Mouse (Mus musculus): ENCODE measurements around the gene Bcas3. TPM values are rescaled to one million over a fixed set of nuclear protein-coding genes. Genes with fewer than 3 reads are reported as not detected.

Bcas3 gene
- polyA plus RNA-seq, 1 experiment from 2014 or later: 24.8 TPM

DNA sequence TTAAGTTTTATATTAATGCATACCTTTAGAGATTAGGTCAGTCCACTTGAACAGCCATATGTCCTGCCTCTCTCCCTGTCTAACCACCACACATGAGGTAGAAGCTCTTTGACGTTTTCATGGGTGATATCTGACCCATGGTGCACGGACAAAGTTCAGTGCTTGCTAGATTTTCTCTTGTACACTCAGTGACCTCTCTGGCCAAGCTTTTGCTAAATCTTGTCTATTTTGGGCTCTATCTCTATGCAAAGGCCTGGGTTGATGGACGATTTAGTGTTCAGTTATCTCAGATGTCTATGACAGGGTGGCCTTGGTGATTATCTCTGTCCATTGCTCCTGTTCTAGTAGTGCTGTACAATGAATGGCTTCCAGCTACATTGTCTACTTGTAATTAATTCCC is 260.6 kb downstream of the Bcas3 start:
- no peak overlapping the region for H3K4me2 ChIP-seq
- H3K9me3 ChIP-seq (ENCODE audit: control insufficient read depth, low read length): no peaks in the 10 kb centered on the region
- H3K27me3 ChIP-seq (replicated peaks; ENCODE audit: control insufficient read depth, insufficient read depth, low read length): no peaks in the 10 kb centered on the region
- ATAC-seq (replicated peaks; ENCODE audit: low FRiP score) (no peak), DNase-seq (ENCODE audit: low spot score) (no peak)
- H3K27ac ChIP-seq (ENCODE audit: low read depth, low read length): no peak overlapping the region
- no peak overlapping the region for H3K4me3 ChIP-seq (ENCODE audit: low read depth, low read length)
- no peaks in the 10 kb centered on the region for H3K4me1 ChIP-seq (replicated peaks; ENCODE audit: control insufficient read depth, insufficient read depth, low read length)
- H3K9ac ChIP-seq (ENCODE audit: low read depth, low read length): no peak overlapping the region
- no peaks in the 10 kb centered on the region for H3K36me3 ChIP-seq (ENCODE audit: control insufficient read depth, insufficient read depth, low read length)
- WGBS: 47% methylated on average over 3 of the region's 3 CpGs

DNA sequence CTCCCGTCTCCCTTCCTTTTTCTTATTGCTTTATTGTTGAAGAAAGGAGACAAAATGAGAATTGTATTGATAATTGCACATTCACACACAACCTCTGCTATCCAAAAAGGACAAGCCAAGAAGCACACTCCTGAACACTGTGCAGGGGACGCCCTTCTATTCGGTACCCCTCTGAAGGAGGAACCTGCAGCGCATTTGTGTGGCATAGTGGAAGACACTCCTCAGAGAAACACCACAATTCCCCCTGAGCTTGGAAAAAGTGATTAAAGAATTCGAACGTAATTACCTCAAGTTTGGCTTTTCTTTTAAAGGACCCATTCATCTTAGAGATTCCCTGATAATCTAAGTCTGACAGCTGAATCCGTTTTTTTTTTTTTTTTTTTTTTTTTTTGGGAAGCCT is 261.5 kb downstream of the Bcas3 start:
- no peaks in the 10 kb centered on the region for H3K9me3 ChIP-seq (ENCODE audit: control insufficient read depth, low read length)
- H3K4me3 ChIP-seq (ENCODE audit: low read depth, low read length): no peak overlapping the region
- WGBS: 66% methylated on average over 7 of the region's 7 CpGs
- ATAC-seq (replicated peaks; ENCODE audit: low FRiP score) (no peak), DNase-seq (ENCODE audit: low spot score) (no peak)
- no peaks in the 10 kb centered on the region for H3K4me1 ChIP-seq (replicated peaks; ENCODE audit: control insufficient read depth, insufficient read depth, low read length)
- H3K27me3 ChIP-seq (replicated peaks; ENCODE audit: control insufficient read depth, insufficient read depth, low read length): no peaks in the 10 kb centered on the region
- no peak overlapping the region for H3K9ac ChIP-seq (ENCODE audit: low read depth, low read length)
- H3K27ac ChIP-seq (ENCODE audit: low read depth, low read length): no peak overlapping the region
- no peaks in the 10 kb centered on the region for H3K36me3 ChIP-seq (ENCODE audit: control insufficient read depth, insufficient read depth, low read length)
- no peak overlapping the region for H3K4me2 ChIP-seq

DNA sequence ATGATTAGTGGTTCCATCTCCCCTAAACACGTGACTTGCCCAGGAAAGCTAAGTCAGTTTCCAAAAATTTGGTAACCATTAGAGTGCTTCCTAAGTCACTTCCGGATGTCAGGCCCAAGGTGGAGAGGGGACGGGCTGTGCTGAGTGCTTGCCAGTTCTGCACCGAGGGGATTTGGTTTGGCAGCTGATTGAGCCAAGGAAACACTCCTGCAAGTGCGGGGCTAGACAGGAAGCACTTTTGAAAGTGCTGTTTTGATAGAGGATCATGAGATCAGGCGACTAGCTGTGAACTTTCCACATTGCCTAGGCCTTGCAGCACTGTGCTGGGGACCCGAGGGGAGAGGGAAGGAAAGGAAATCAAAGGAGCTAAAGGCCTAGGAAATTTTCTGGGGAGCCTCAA is 262.5 kb downstream of the Bcas3 start:
- no peaks in the 10 kb centered on the region for H3K4me1 ChIP-seq (replicated peaks; ENCODE audit: control insufficient read depth, insufficient read depth, low read length)
- no peaks in the 10 kb centered on the region for H3K36me3 ChIP-seq (ENCODE audit: control insufficient read depth, insufficient read depth, low read length)
- no peak overlapping the region for H3K4me3 ChIP-seq (ENCODE audit: low read depth, low read length)
- no peak for DNase-seq (ENCODE audit: low spot score)
- H3K27ac ChIP-seq (ENCODE audit: low read depth, low read length): no peak overlapping the region
- H3K9me3 ChIP-seq (ENCODE audit: control insufficient read depth, low read length): no peaks in the 10 kb centered on the region
- H3K4me2 ChIP-seq: no peak overlapping the region
- ATAC-seq (replicated peaks; ENCODE audit: low FRiP score): no peak
- WGBS: 37% methylated on average over 7 of the region's 7 CpGs
- H3K9ac ChIP-seq (ENCODE audit: low read depth, low read length): no peak overlapping the region
- H3K27me3 ChIP-seq (replicated peaks; ENCODE audit: control insufficient read depth, insufficient read depth, low read length): no peaks in the 10 kb centered on the region

DNA sequence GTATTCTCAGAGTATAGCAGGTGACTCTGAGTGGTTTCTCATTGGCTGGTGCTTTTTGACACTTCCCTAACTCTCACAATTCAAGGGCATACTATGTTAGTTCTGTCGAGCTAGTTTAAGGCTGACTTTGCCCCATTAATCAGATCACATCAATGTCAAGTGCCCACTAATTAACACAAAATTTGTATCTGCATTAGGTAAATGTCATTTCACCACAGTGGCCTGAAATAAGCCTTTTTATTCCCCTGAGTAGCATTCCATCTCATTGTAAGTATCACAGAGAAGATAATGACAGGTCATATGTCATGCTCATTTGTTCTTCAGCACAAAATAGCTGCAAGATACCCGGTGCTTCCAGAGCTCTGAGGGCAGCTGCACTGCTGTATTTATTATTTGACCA is 268.5 kb downstream of the Bcas3 start:
- no peak overlapping the region for H3K9ac ChIP-seq (ENCODE audit: low read depth, low read length)
- no peak overlapping the region for H3K4me3 ChIP-seq (ENCODE audit: low read depth, low read length)
- H3K4me2 ChIP-seq: no peak overlapping the region
- DNase-seq (ENCODE audit: low spot score) (no peak), ATAC-seq (replicated peaks; ENCODE audit: low FRiP score) (no peak)
- H3K27ac ChIP-seq (ENCODE audit: low read depth, low read length): no peak overlapping the region
- H3K4me1 ChIP-seq (replicated peaks; ENCODE audit: control insufficient read depth, insufficient read depth, low read length): no peaks in the 10 kb centered on the region
- no peaks in the 10 kb centered on the region for H3K27me3 ChIP-seq (replicated peaks; ENCODE audit: control insufficient read depth, insufficient read depth, low read length)
- no peaks in the 10 kb centered on the region for H3K9me3 ChIP-seq (ENCODE audit: control insufficient read depth, low read length)
- 44% methylated on average over 2 of the region's 2 CpGs for WGBS
- H3K36me3 ChIP-seq (ENCODE audit: control insufficient read depth, insufficient read depth, low read length): no peaks in the 10 kb centered on the region

DNA sequence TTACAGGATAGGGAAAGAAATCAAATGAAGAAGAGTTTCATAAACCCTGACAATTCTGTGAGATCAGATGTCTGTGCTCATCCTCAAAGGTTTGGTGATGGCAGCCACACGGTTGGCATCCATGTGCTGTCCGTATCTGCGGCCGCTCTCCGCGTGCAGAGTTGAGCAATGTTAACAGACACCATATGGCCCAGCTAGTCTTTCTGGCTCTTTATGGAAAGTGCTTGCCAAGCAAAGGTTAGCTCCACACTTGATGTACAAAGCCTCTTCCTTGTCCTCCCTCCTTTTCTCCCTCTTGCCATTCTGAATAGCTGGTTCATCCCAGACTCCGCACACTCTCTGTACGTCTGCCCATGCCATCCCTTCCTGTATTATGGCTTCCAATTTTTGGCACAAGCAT is 269.0 kb downstream of the Bcas3 start:
- H3K9me3 ChIP-seq (ENCODE audit: control insufficient read depth, low read length): no peaks in the 10 kb centered on the region
- 84% methylated on average over 8 of the region's 8 CpGs for WGBS
- no peak for ATAC-seq (replicated peaks; ENCODE audit: low FRiP score)

DNA sequence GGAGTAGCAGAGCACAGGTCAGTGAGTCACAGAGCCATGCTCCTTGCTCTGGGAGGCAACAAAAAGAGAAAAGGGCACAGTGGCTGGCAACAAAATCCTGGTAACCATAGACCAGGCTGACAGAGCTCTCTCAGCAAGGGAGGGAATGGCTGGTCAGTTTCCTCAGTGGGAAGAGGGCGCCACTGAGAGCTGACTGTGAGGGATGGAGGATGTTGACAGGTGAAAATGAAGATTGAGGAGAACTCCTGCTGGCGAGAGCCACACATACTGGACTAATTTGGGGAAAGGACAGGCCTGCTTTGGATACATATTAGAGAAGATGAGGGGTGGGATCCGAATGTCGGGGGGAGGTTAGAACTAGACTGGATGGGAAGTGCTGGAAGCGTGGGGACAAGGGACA is 272.2 kb downstream of the Bcas3 start:
- DNase-seq (ENCODE audit: low spot score) (no peak), ATAC-seq (replicated peaks; ENCODE audit: low FRiP score) (no peak)
- 56% methylated on average over 5 of the region's 5 CpGs for WGBS
- Histone ChIP-seq H3K36me3 (ENCODE audit: control insufficient read depth, insufficient read depth, low read length) (no peaks in the 10 kb centered on the region), H3K27ac (ENCODE audit: low read depth, low read length) (no peak overlapping the region), H3K9ac (ENCODE audit: low read depth, low read length) (no peak overlapping the region), H3K27me3 (replicated peaks; ENCODE audit: control insufficient read depth, insufficient read depth, low read length) (no peaks in the 10 kb centered on the region), H3K4me1 (replicated peaks; ENCODE audit: control insufficient read depth, insufficient read depth, low read length) (peaks cover 5% of the 10 kb centered on the region), H3K4me2 (no peak overlapping the region), H3K4me3 (ENCODE audit: low read depth, low read length) (no peak overlapping the region), H3K9me3 (ENCODE audit: control insufficient read depth, low read length) (no peaks in the 10 kb centered on the region)

More for the DNA sequence above, 269.0 kb downstream of the Bcas3 start:
- no peak overlapping the region for H3K9ac ChIP-seq (ENCODE audit: low read depth, low read length)
- no peak overlapping the region for H3K4me2 ChIP-seq
- no peak overlapping the region for H3K27ac ChIP-seq (ENCODE audit: low read depth, low read length)
- no peaks in the 10 kb centered on the region for H3K27me3 ChIP-seq (replicated peaks; ENCODE audit: control insufficient read depth, insufficient read depth, low read length)
- H3K4me3 ChIP-seq (ENCODE audit: low read depth, low read length): no peak overlapping the region
- DNase-seq (ENCODE audit: low spot score): no peak
- H3K36me3 ChIP-seq (ENCODE audit: control insufficient read depth, insufficient read depth, low read length): no peaks in the 10 kb centered on the region
- no peaks in the 10 kb centered on the region for H3K4me1 ChIP-seq (replicated peaks; ENCODE audit: control insufficient read depth, insufficient read depth, low read length)

DNA sequence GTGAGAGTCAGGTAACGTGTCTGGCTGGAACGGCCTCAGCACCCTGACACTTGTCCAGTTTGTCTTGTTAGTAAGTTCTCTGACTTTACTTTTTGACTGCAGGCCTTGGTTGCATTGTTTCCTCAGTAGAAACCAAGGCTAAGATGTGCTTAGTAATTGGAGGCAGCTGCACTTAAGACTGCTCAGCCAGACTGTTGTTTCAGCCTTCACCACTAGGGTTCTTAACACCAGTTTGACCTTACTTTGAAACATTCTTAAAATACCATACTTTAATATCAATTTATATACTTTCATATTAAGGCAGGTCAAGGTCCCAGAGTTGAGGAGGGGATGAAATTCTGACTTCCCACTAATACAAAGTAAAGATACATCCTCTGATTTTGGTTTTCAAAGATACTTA is 273.9 kb downstream of the Bcas3 start:
- ATAC-seq (replicated peaks; ENCODE audit: low FRiP score) (no peak), DNase-seq (ENCODE audit: low spot score) (no peak)
- H3K36me3 ChIP-seq (ENCODE audit: control insufficient read depth, insufficient read depth, low read length): no peaks in the 10 kb centered on the region
- 74% methylated on average over 2 of the region's 2 CpGs for WGBS
- no peak overlapping the region for H3K4me2 ChIP-seq
- peaks cover 5% of the 10 kb centered on the region for H3K4me1 ChIP-seq (replicated peaks; ENCODE audit: control insufficient read depth, insufficient read depth, low read length)
- H3K27ac ChIP-seq (ENCODE audit: low read depth, low read length): no peak overlapping the region
- no peaks in the 10 kb centered on the region for H3K9me3 ChIP-seq (ENCODE audit: control insufficient read depth, low read length)
- no peak overlapping the region for H3K4me3 ChIP-seq (ENCODE audit: low read depth, low read length)
- no peak overlapping the region for H3K9ac ChIP-seq (ENCODE audit: low read depth, low read length)
- H3K27me3 ChIP-seq (replicated peaks; ENCODE audit: control insufficient read depth, insufficient read depth, low read length): no peaks in the 10 kb centered on the region

DNA sequence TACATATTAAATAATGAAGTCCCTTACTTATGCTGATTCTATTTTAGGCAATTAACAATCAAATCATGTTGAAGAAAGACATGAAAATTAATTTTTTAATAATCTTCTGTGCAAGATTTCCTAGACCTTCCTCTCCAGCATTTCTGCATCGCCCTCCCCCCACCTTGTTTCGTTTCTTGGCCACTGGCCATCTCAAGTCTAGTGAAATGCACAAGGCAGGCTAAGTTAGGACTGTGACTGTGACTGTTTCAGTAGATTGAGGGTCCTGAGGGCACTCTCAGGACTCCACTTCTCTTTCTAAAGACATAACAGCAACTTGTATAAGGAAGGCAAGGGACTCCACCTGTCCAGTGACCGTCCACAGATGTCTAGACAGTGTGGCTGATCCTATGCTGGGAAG is 274.4 kb downstream of the Bcas3 start:
- H3K27me3 ChIP-seq (replicated peaks; ENCODE audit: control insufficient read depth, insufficient read depth, low read length): no peaks in the 10 kb centered on the region
- ATAC-seq (replicated peaks; ENCODE audit: low FRiP score) (no peak), DNase-seq (ENCODE audit: low spot score) (no peak)
- 81% methylated on average over 3 of the region's 3 CpGs for WGBS
- no peak overlapping the region for H3K9ac ChIP-seq (ENCODE audit: low read depth, low read length)
- H3K36me3 ChIP-seq (ENCODE audit: control insufficient read depth, insufficient read depth, low read length): no peaks in the 10 kb centered on the region
- no peak overlapping the region for H3K4me3 ChIP-seq (ENCODE audit: low read depth, low read length)
- H3K9me3 ChIP-seq (ENCODE audit: control insufficient read depth, low read length): no peaks in the 10 kb centered on the region
- no peak overlapping the region for H3K27ac ChIP-seq (ENCODE audit: low read depth, low read length)
- peaks cover 5% of the 10 kb centered on the region for H3K4me1 ChIP-seq (replicated peaks; ENCODE audit: control insufficient read depth, insufficient read depth, low read length)
- no peak overlapping the region for H3K4me2 ChIP-seq

DNA sequence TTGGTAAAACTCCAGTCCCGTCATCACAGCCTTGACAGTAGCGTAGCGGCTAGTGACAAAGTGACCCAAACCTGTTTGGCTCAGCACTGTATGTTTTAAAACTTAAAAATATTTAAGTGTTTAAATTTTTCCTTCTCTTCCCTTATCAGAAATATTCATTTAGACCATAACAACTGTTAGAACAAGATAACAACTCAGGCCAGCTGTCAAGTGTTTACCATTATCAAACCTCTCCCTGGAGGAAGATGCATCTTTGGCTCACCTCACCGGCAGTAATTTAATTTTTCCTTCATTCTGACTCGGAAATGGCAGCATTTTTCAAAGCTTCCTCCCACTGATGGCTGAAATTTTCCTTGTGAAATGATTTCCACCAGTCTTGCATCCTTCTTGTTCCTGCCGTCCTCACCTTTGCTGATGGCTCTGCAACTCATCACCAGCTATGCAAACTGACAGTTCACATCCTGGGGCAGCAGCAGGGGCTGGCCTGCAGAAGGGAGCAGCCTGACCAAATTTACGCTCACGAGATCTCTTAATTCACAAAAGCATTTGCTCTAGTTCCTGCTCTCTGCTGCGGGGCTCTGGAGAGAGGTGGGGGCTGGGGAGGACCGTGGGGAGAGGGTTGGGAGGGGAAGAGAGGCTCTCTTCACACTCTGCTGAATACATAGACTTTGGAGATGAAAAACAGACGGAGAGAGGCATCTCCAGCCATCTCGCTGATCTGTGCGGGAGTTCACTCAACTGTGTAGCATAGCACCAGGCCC is 275.5 kb downstream of the Bcas3 start:
- no peaks in the 10 kb centered on the region for H3K36me3 ChIP-seq (ENCODE audit: control insufficient read depth, insufficient read depth, low read length)
- H3K27me3 ChIP-seq (replicated peaks; ENCODE audit: control insufficient read depth, insufficient read depth, low read length): no peaks in the 10 kb centered on the region
- peak overlapping the region; percentile 21; the same call in 1 of the 2 replicates for H3K4me2 ChIP-seq
- no peak overlapping the region for H3K27ac ChIP-seq (ENCODE audit: low read depth, low read length)
- no peak overlapping the region for H3K4me3 ChIP-seq (ENCODE audit: low read depth, low read length)
- no peak overlapping the region for H3K9ac ChIP-seq (ENCODE audit: low read depth, low read length)
- H3K9me3 ChIP-seq (ENCODE audit: control insufficient read depth, low read length): no peaks in the 10 kb centered on the region
- DNase-seq (ENCODE audit: low spot score) (no peak), ATAC-seq (replicated peaks; ENCODE audit: low FRiP score) (no peak)
- H3K4me1 ChIP-seq (replicated peaks; ENCODE audit: control insufficient read depth, insufficient read depth, low read length): peaks cover 8% of the 10 kb centered on the region
- WGBS: 45% methylated on average over 13 of the region's 13 CpGs
